Mouse (Mus musculus): ENCODE data around the gene Cyp17a1.

Gene Cyp17a1

DNA sequence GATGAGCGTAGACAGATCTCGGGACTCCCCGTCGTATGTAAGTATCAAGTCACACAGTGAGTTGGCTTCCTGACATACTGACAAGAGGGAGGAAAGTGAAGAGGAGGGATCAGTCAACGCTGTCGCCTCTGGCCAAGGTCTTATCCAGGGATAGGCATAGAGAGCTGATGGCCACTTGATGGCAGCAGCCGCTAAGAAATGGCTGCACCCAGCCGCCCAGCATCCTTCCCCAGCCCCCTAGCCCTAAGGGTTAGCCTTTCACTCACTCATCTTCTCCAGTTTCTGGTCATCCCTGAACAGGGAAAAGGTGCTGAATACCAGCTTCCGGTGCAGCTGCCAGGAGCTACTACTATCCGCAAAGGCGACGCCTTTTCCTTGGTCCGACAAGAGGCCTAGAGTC is 2.3 kb downstream of the Cyp17a1 start:
- no peak for DNase-seq (ENCODE audit: low spot score in 2 of 2)

DNA sequence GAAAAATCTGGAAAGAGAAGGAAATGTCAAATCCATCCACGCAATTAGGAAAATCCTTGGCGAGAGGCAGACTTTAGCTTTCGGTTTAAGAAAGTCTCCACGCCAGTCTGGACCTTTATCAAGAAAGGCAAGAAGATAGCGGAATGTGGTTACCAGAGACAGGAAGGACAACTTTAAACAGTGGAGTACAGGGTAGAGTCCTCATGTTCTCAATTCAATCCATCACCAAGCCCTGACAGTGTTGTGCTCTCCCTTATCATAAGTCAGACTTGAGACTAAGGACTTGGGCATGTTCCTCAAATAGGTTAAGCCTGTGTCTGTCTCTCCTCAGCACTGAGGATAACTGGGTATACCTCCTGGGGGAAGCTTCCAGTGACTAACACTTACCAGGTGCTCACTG is 3.2 kb downstream of the Cyp17a1 start:
- no peak for DNase-seq (ENCODE audit: low spot score in 2 of 2)

DNA sequence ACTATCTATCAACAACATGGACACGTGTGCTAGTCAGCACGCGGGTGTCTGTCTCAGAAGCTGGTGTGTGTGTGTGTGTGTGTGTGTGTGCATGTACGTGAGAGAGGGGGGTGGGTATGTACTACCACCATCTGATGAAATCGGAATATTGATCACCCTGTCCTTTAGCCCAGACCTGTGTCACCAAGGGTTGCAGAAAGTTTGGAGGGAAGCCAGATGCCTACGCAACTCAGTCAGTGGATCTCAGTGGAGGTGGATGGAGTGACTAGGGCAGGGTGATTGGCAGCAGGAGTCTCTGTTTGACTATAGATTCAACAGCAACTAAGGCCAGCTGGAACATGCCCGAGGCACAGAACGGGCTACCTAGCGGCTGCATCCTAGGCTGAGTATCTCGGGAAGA is 4.7 kb downstream of the Cyp17a1 start:
- DNase-seq (ENCODE audit: low spot score in 2 of 2) = no peak

- no peak for DNase-seq (ENCODE audit: low spot score in 2 of 2)
Observed at GRCm38 (mm10) chr19:46667300-46667699, 5.7 kb downstream of the Cyp17a1 start.

- peak; percentile 35 to 39 for DNase-seq (ENCODE audit: low spot score in 2 of 2)
Observed at GRCm38 (mm10) chr19:46665474-46665873, 7.5 kb downstream of the Cyp17a1 start.

DNA sequence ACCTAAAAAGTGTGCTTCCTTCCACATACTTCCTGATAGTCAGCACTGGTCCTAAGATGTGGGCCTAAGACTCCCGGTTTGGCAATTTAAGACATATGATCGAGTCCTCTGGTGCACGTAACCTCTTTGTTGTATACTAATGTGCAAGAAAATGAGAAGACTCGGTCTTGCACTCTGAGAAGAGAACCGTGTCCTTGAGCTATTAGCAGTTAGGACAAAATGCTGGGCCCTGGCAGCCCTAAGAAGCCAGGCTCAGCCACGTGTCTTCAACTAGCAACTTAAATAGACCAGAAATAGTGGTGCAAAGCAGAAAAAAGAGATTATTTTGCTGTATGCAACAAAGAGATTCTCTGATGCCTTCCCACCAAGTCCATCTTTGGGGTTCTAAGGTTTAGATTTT is 10.2 kb downstream of the Cyp17a1 start:
- no peak for DNase-seq (ENCODE audit: low spot score in 2 of 2)

GRCm38 (mm10) chr19:46662214-46662613 is 10.8 kb downstream of the Cyp17a1 start:
- no peak for DNase-seq (ENCODE audit: low spot score in 2 of 2)

- no peak for DNase-seq (ENCODE audit: low spot score in 2 of 2)
Observed at GRCm38 (mm10) chr19:46661511-46661910, 11.5 kb downstream of the Cyp17a1 start.

GRCm38 (mm10) chr19:46658851-46659250 is 14.1 kb downstream of the Cyp17a1 start:
- DNase-seq (ENCODE audit: low spot score in 2 of 2) = no peak

DNA sequence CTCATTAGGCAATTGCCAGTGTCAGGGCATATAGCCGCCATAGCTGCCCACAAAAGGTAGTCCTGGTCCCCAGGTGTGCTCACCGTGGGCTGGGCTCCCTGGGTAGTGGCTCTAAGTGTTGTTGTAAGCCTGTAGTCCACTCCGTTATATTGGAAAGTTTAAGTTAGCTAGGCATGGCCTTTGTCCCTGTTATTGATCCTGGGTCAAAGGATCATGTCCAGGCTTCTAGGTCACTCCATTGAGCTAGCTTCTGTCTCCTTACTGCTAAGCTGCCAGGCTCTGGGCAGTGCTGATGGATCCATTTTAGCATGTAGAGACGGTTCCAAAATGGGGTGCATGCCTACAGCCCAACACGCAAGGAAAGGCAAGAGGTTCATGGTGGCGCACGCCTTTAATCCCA is 14.6 kb downstream of the Cyp17a1 start:
- no peak for DNase-seq (ENCODE audit: low spot score in 2 of 2)

DNA sequence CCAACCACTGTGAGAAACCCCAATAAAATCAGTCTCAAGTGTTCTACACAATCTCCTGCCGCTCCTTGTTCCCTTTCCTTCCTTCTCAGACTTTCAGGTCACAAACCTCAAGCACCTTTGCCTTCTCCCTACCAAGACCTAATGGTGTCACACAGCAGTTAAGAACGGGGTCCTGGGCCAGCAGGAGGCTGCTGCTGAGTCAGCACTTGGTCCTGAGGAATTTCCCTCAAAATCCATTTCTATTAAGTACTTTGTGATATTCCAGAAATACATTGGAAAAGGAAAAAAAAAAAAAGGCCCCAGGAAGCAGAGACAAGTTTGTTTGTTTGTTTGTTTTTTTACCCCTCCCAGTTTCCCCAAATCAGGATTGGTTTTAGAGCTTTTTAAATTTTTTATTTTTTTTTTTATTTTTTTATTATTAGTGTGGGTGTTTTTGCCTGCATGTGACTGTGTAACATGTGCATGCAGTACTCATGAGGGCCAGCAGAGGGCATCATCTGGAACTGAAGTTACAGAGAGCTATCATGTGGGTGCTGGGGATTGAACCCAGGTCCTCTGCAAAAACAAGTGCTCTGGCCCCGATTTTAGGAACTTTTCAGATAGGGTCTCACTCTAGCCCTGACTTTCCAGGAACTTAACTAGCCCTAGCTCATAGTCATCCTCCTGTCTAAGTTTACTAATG is 15.5 kb downstream of the Cyp17a1 start:
- no peak for DNase-seq (ENCODE audit: low spot score in 2 of 2)

DNA sequence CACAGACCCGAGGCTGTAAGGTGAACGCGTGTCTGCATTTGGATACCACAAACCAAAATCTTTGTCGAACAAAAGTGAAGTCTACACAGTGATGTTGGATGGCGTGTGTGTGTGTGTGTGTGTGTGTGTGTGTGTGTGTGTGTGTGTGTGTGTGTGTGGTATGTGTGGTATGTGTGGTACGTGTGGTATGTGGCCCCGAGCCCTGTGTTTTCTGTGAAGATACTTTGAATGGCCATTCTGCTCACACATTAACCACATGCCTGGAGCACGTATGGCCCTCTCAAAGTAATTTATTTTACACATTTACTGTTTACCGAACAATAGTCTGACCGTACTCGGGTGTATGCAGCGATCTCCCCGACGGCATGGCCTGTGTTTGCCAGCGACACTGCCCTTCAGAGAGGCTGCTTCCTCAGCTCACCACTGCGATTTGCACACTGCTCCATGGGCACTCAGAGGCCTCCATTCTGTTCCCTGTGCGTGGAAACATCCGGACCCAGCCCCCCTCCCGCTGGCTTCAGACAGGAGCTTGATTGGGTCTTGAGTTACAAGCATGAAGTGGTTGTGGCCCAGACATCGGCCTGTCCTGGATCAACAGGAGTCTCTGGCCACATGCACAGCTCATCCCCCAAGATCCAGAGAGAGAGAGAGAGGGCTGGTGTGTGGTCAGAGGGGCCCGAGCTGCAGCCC is 16.7 kb downstream of the Cyp17a1 start:
- DNase-seq (ENCODE audit: low spot score in 2 of 2) = no peak

DNA sequence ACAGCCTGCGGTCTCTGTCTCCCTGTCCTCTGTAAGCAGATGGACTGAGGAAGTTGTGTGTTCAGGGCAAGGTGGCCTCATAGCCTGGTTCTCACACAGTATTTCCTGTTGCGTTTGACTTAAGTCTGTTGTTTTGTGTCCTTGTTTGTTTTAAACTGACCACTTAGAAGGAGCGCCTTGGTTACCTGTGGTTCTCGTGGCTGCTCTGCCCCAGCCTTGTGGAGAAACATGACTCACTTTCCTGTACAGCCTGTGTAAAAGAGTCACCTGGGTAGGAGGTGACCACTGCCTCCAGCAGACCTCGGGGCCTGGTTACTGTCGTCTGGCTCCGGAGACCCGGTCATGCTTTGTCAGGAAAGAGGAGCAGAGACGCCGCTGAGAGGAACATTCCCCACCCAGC is 17.3 kb downstream of the Cyp17a1 start:
- DNase-seq (ENCODE audit: low spot score in 2 of 2) = no peak

GRCm38 (mm10) chr19:46653616-46654235 is 19.2 kb downstream of the Cyp17a1 start:
- DNase-seq (ENCODE audit: low spot score in 2 of 2) = no peak

GRCm38 (mm10) chr19:46653188-46653587 is 19.8 kb downstream of the Cyp17a1 start:
- DNase-seq (ENCODE audit: low spot score in 2 of 2) = no peak

GRCm38 (mm10) chr19:46648565-46648964 is 24.4 kb downstream of the Cyp17a1 start:
- DNase-seq (ENCODE audit: low spot score in 2 of 2) = no peak

DNA sequence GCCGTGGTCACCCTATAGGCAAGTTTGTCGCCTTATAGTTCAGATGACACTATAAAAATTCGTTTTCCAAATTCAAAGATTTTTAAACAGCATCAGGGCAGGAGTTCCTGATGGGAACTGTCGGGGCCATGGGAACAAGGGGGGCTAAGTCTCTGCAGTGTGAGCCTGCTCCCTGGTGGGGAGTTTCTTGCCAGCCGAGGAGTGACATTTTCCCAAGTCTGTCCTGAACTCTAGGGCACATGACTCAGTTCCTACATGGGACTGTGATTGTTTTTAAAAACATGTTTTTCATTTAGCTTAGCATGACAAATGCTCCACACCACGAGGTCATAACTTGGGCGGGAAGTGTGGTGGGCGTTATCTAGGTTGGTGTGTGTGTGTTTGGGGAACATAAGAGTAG is 25.1 kb downstream of the Cyp17a1 start:
- no peak for DNase-seq (ENCODE audit: low spot score in 2 of 2)

GRCm38 (mm10) chr19:46647254-46647653 is 25.7 kb downstream of the Cyp17a1 start:
- DNase-seq (ENCODE audit: low spot score in 2 of 2) = no peak

- no peak for DNase-seq (ENCODE audit: low spot score in 2 of 2)
Observed at GRCm38 (mm10) chr19:46646041-46646481, 26.9 kb downstream of the Cyp17a1 start.

DNA sequence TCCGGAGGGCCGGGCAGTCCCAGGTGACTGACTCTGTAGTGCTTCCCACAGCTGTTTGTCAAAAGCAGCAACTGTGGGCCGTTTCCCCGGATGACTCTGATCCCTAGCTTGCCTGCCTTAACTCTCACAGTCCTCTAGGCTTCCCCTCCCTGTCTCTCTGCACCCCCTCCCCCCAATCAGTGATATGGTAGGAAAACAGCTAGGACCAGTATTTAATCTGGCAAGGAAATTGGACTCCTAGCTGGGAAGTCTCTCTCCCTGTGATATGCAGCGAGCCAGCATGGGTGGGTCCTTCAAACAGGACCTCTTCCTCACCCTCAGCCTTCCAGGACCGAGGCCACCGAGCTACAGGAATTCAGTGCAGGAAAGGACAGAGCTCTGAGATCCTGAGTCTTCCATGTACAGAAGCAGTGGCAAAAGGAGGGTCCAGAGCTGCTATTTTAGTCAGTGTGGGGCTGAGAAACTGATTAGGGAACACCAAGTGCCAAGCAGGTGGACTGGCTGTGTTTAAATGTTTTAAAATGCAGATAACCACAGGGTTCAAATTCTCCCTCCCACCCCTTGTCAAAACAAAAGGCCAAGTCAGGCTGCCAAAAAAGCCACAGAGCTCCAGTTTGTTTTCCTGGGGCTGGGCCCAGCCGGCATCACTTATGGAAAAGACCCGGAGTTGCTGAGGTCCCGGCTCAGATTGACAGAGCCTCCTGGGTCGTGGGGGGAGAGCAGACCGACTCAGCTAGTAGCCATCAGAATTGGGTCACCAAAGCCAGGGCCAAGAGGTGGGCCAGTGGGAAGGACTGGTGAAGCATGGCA is 28.0 kb downstream of the Cyp17a1 start:
- no peak for DNase-seq (ENCODE audit: low spot score in 2 of 2)

DNA sequence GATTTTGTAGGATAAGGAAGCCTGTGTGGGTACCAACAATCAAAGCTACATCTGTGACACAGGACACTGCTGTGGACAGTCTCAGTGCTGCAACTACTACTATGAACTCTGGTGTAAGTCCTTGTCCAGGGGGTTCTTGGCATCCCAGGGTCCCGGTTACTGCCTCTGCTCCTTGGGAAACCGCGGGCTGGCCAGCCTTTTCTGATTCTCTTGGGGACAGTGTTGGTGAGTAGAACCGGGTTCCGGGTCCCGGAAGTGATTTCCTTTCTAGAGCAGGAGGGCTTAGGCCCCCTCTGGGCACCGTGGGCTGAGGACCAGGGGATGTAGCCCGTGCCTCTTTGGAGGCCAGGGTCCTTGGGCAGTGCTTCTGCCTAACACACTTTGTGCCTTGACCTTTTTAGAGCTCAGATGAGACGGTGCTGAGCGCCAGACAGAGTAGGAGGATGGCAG is 28.6 kb downstream of the Cyp17a1 start:
- DNase-seq (ENCODE audit: low spot score in 2 of 2) = no peak

GRCm38 (mm10) chr19:46643236-46643635 is 29.7 kb downstream of the Cyp17a1 start:
- no peak for DNase-seq (ENCODE audit: low spot score in 2 of 2)

All from right cerebral cortex, postnatal 36 days (tissue).